Mouse (Mus musculus) midbrain, embryonic 10.5 days (tissue): ENCODE data around the gene Gfpt1. TPM values are rescaled to one million over a fixed set of nuclear protein-coding genes. Genes with fewer than 3 reads are reported as not detected.

Experiments
- DNase-seq: peaks from one replicate; pipeline ENCODE4 v3.0.0-alpha.2; 2017; ENCODE audit warnings: low spot score
- H3K27ac ChIP-seq: fragments of 300-500 bp; sonication (generic); replicated peaks from 2 replicates; pipeline ENCODE4 v1.5.1; 2016; ENCODE audit warnings: mild to moderate bottlenecking
- H3K27me3 ChIP-seq: fragments of 300-500 bp; sonication (generic); 2 replicates; pipeline ENCODE4 v1.6.1; 2016; ENCODE audit warnings: low read depth, mild to moderate bottlenecking; ENCODE audit not compliant: poor library complexity, severe bottlenecking
- H3K36me3 ChIP-seq: fragments of 300-500 bp; sonication (generic); 2 replicates; pipeline ENCODE4 v1.6.1; 2016; ENCODE audit warnings: mild to moderate bottlenecking, moderate library complexity
- H3K4me1 ChIP-seq: fragments of 300-500 bp; sonication (generic); 2 replicates; pipeline ENCODE4 v1.6.1; 2016
- H3K4me3 ChIP-seq: fragments of 300-500 bp; sonication (generic); 2 replicates; pipeline ENCODE4 v1.5.1; 2016; ENCODE audit warnings: mild to moderate bottlenecking, moderate library complexity
- H3K9me3 ChIP-seq: fragments of 300-500 bp; sonication (generic); replicated peaks from 2 replicates; pipeline ENCODE4 v1.6.1; 2016; ENCODE audit warnings: mild to moderate bottlenecking
- WGBS: fragments of 180-500 bp; shearing (Covaris S2); methylation state at CpG from one replicate; pipeline ENCODE4 v1.1.7; 2016; 5-methylcytosine and 5-hydroxymethylcytosine counted together
- polyA plus RNA-seq: library from polyadenylated mRNA; unstranded; fragments of >200 nt; fragmentation: Nextera tagmentation; extraction: Ambion mirVana; gene quantifications from 2 replicates; pipeline ENCODE4 v1.2.1, GENCODE M21; 2016

Gfpt1 gene
- polyA plus RNA-seq, 1 experiment from 2014 or later, result 11.5 TPM

DNA sequence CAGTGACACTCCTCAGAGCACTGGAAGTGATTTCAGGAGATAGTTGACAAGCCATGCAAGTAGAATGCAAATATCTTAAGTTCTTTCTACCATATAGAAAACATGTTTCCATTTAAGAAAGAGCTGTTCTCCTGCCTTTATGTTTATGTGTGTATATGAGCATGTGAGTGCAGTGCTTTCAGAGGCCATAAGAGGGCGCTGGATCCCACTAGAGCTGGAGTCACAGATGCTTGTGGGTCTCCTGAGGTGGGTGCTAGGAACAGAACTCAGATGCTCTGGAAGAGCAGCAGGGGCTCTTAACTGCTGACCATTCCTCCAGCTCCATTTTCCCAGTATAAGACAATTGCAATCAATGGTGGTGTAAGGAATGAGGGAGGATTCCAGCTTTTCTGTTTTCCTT is 88.4 kb downstream of the Gfpt1 start:
- WGBS, result 62% methylated on average over 1 of the region's 1 CpGs
- H3K27me3 ChIP-seq, result no peaks in the 10 kb centered on the region
- H3K4me1 ChIP-seq, result 0 out of 2 replicates have a peak, but pooled peaks cover 6% of the 10 kb centered on the region
- no peak overlapping the region for H3K4me3 ChIP-seq
- peaks cover 9% of the 10 kb centered on the region for H3K36me3 ChIP-seq
- no peak for DNase-seq
- H3K9me3 ChIP-seq, result peaks cover 4% of the 10 kb centered on the region; the same call in 1 of the 2 replicates
- H3K27ac ChIP-seq, result no peak overlapping the region

DNA sequence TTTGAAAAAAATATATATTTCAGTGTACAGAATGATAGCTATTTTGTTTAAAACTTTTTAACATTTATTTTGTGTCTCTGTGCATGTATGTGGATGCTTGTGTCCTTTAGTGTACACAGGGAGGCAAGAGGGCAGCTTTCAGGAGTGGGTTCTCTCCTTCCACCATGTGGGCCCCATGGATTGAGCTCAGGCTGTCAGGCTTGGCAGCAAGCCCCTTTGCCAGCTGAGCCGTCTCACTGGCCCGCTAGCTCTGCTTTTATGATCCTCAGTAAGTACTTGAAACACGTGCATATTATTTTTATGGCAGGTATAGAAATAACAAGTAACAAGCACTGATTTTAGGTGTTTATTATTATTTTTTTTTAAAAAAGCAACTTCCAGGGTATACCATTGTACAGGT is 90.9 kb downstream of the Gfpt1 start:
- no peak overlapping the region for H3K27ac ChIP-seq
- peaks cover 4% of the 10 kb centered on the region; the same call in 1 of the 2 replicates for H3K9me3 ChIP-seq
- WGBS, result 94% methylated on average over 3 of the region's 3 CpGs
- no peak for DNase-seq
- no peaks in the 10 kb centered on the region for H3K4me1 ChIP-seq
- H3K36me3 ChIP-seq, result peaks cover 17% of the 10 kb centered on the region
- no peak overlapping the region for H3K4me3 ChIP-seq
- no peaks in the 10 kb centered on the region for H3K27me3 ChIP-seq

DNA sequence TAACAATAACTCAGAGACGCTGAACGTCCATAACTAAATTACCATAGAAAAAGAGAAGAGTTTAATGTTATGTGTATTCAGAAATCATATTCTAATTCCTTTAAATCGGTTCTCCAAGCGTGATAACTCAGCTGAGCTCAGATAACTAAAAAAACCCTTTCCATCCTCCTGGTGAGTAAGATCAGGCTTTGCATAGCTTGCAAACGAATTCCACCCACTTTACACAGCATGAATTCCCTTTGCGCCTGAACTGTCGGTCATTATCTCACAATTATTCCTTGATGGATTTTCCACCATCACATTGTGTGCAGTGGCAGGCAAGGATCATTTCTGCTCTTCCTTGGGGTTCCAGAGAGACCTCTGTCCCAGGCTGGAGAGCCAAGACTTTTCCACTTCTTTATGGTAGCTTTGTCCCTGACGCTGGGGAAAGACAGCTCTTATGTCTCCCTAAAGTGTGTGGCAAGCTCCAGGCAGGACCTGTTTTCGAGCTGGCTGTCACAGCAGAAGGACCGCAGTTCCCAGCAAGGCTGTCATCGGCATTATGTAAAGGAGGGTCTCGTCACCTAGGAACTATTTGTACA is 91.4 kb downstream of the Gfpt1 start:
- peaks cover 17% of the 10 kb centered on the region for H3K36me3 ChIP-seq
- no peak overlapping the region for H3K27ac ChIP-seq
- peaks cover 4% of the 10 kb centered on the region; the same call in 1 of the 2 replicates for H3K9me3 ChIP-seq
- no peak overlapping the region for H3K4me3 ChIP-seq
- no peak for DNase-seq
- no peaks in the 10 kb centered on the region for H3K27me3 ChIP-seq
- H3K4me1 ChIP-seq, result no peaks in the 10 kb centered on the region
- WGBS, result 82% methylated on average over 12 of the region's 12 CpGs

DNA sequence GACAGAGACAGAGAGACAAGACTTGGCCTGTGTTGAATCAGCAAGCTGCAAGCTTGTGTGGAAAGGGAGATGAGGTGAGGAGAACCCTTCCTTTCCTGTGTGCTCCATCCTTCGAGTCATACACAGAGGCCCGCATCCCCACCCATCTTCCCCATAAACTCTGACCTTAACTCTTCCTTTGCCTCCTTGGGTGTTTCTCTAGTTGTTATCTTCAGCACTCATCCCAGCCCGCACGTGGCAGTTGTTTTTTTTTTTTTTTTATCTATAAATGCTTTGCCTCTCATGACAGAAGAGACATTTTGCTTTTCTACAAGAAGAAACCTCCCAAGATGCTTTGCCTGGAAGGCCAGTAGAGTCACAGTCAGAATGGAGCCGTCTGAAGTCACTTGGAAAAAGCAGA is 95.8 kb downstream of the Gfpt1 start:
- Histone ChIP-seq H3K4me1 (no peaks in the 10 kb centered on the region), H3K27me3 (no peaks in the 10 kb centered on the region), H3K27ac (no peak overlapping the region), H3K9me3 (no peaks in the 10 kb centered on the region), H3K36me3 (peaks cover 17% of the 10 kb centered on the region), H3K4me3 (no peak overlapping the region)
- DNase-seq, result no peak
- 87% methylated on average over 5 of the region's 5 CpGs for WGBS

DNA sequence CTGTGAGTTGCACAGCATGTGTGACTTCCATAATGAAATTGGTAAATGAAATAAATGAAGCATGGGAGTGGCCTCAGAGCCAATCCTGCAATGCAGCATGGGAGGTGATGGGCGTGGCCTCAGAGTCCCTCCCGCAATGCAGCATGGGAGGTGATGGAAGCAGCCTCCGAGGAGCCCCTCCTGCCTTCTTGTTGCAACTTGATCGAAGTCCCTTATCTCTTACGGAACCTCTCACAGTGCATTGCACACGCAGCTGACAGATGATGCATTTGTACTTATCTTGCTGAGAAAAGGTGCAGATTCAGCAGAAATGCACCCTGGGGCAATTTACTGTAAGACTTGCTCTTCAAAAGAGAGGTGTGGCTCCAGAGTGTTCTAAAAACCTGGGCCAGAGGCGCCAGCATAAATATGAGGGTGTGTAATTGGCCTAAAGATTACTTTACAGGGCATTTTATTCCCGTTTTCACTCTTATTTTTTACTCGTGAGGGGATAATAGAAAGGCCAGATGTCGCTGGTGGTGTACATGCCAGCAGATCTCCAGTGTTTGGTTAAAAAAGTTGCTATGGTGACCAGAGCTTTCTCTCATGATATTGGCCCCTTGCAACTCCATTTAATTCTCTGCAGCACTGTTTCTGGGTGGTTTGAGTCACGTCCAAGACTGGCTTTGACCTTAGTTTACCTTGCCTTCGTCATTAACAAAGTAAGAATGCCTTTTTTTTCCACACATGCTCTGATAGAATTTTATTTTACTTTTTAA is 97.3 kb downstream of the Gfpt1 start:
- peaks cover 17% of the 10 kb centered on the region for H3K36me3 ChIP-seq
- WGBS, result 90% methylated on average over 12 of the region's 12 CpGs
- no peaks in the 10 kb centered on the region for H3K27me3 ChIP-seq
- no peaks in the 10 kb centered on the region for H3K9me3 ChIP-seq
- no peak for DNase-seq
- H3K4me1 ChIP-seq, result no peaks in the 10 kb centered on the region
- no peak overlapping the region for H3K27ac ChIP-seq
- H3K4me3 ChIP-seq, result no peak overlapping the region

Other genes starting within 250 kb of the Gfpt1 start
- 4.5 and 5.2 TPM in 2 replicates for gene Anxa4, start 249.3 kb upstream of the Gfpt1 start, polyA plus RNA-seq
- gene Aak1, start 193.3 kb upstream of the Gfpt1 start, polyA plus RNA-seq, result 10.2 and 15.4 TPM in 2 replicates
- gene Nfu1, start 33.6 kb upstream of the Gfpt1 start, polyA plus RNA-seq, result 88.3 and 93.9 TPM in 2 replicates
- 0.11 and 0.20 TPM in 2 replicates for gene D6Ertd527e, start 61.9 kb downstream of the Gfpt1 start, polyA plus RNA-seq